Mouse (Mus musculus): ENCODE measurements around the gene Stpg4. TPM values are rescaled to one million over a fixed set of nuclear protein-coding genes. Genes with fewer than 3 reads are reported as not detected.

The Stpg4 gene
- not detected in 2 replicates for polyA plus RNA-seq (2014; fragmentation: Nextera tagmentation; extraction: Ambion mirVana)

DNA sequence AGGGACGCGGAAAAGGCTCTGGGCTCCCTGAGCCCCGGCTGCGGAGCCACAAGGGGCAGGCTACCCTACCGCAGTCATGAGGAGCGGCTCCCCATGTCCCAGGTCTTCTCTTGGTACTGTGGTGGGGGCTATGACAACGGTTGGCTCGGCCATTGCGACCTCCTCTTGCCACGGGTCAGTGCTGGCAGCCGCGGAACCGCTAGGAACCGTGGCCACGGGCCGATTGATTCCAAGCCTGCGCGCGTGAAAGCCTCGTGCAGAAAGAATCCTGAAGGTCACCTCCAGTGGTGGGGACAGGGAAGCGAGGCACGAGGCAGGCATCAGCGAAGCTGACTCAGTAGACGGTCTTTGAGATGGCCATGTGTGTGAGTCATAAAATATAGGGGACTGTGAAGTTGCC lies at the start of gene Stpg4:
Stpg4 (minus strand) TSS at position 231 of the 400 bp plus-strand sequence.
- Histone ChIP-seq H3K27me3 (ENCODE audit: control insufficient read depth, insufficient read depth, low read length) (no peaks in the 10 kb centered on the region), H3K4me3 (replicated peaks; ENCODE audit: low read depth, low read length) (no peak within 1 kb of the TSS), H3K36me3 (ENCODE audit: control insufficient read depth, insufficient read depth, low read length) (peaks cover 23% of the 10 kb centered on the region), H3K27ac (replicated peaks; ENCODE audit: low read depth, low read length) (no peak within 1 kb of the TSS), H3K4me2 (ENCODE audit: low read length) (0 out of 2 replicates have a peak within 1 kb of the TSS, but pooled peaks have one; percentile 1), H3K9ac (replicated peaks; ENCODE audit: low read length) (no peak within 1 kb of the TSS), H3K9me3 (ENCODE audit: control insufficient read depth, low read length) (no peaks in the 10 kb centered on the region), H3K4me1 (ENCODE audit: control insufficient read depth, insufficient read depth, low read length) (0 out of 2 replicates have a peak, but pooled peaks cover 3% of the 10 kb centered on the region)
- WGBS: 36% methylated on average over 24 of the region's 24 CpGs
- ATAC-seq (ENCODE audit: low FRiP score, low TSS enrichment): no peak
- peak; percentile 33 for DNase-seq

DNA sequence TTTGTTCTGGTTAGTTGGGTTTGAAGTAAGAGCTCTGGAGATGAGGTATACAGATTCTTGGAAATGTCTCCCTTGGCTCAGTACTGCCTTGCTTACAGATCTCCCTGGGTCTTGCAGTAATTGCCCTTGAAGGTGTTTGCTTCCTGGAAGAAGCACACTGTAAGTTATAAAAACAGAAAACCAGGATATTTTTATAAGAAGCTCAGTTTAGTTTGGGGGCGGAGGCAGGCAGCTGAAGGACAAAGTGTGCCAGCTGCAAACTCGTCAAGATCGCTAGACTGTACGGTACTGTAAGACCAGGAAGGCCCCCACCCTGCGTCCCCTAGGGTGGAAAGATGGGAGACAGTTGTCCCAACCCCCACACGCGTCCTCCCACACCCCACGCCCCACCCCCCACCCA lies 47.8 kb upstream of the Stpg4 start:
- Histone ChIP-seq H3K9ac (replicated peaks; ENCODE audit: low read length) (no peak overlapping the region), H3K4me3 (replicated peaks; ENCODE audit: low read depth, low read length) (no peak overlapping the region), H3K27me3 (ENCODE audit: control insufficient read depth, insufficient read depth, low read length) (peaks cover 4% of the 10 kb centered on the region; the same call in 1 of the 2 replicates), H3K9me3 (ENCODE audit: control insufficient read depth, low read length) (no peaks in the 10 kb centered on the region), H3K4me1 (ENCODE audit: control insufficient read depth, insufficient read depth, low read length) (peaks cover 21% of the 10 kb centered on the region), H3K4me2 (ENCODE audit: low read length) (no peak overlapping the region), H3K27ac (replicated peaks; ENCODE audit: low read depth, low read length) (no peak overlapping the region), H3K36me3 (ENCODE audit: control insufficient read depth, insufficient read depth, low read length) (no peaks in the 10 kb centered on the region)
- 67% methylated on average over 8 of the region's 8 CpGs for WGBS
- DNase-seq: no peak
- ATAC-seq (ENCODE audit: low FRiP score, low TSS enrichment): no peak

DNA sequence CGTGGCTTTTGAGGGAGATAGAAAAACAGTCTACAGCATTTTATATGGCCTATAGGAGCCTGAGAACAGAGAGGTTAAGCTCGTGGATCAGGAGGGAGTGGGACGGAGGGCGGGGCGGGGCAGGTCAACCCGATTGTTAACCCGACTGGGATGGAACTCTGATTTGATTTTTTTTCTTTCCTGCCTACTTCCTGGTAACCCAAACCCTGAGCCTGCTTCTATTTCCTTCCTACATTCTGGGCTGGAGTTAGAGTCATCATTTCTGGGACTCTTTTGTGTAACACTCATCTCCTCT lies 46.9 kb upstream of the Stpg4 start:
- Histone ChIP-seq H3K4me3 (replicated peaks; ENCODE audit: low read depth, low read length) (peak overlapping the region; percentile 28), H3K9ac (replicated peaks; ENCODE audit: low read length) (peak overlapping the region; percentile 44; the same call in 1 of the 2 replicates), H3K27me3 (ENCODE audit: control insufficient read depth, insufficient read depth, low read length) (peaks cover 4% of the 10 kb centered on the region; the same call in 1 of the 2 replicates), H3K4me1 (ENCODE audit: control insufficient read depth, insufficient read depth, low read length) (peaks cover 21% of the 10 kb centered on the region), H3K4me2 (ENCODE audit: low read length) (peak overlapping the region; percentile 58), H3K27ac (replicated peaks; ENCODE audit: low read depth, low read length) (0 out of 2 replicates have a peak overlapping the region, but pooled peaks have one; percentile 33), H3K36me3 (ENCODE audit: control insufficient read depth, insufficient read depth, low read length) (no peaks in the 10 kb centered on the region), H3K9me3 (ENCODE audit: control insufficient read depth, low read length) (no peaks in the 10 kb centered on the region)
- DNase-seq (no peak), ATAC-seq (ENCODE audit: low FRiP score, low TSS enrichment) (no peak)
- 2% methylated on average over 7 of the region's 7 CpGs for WGBS

DNA sequence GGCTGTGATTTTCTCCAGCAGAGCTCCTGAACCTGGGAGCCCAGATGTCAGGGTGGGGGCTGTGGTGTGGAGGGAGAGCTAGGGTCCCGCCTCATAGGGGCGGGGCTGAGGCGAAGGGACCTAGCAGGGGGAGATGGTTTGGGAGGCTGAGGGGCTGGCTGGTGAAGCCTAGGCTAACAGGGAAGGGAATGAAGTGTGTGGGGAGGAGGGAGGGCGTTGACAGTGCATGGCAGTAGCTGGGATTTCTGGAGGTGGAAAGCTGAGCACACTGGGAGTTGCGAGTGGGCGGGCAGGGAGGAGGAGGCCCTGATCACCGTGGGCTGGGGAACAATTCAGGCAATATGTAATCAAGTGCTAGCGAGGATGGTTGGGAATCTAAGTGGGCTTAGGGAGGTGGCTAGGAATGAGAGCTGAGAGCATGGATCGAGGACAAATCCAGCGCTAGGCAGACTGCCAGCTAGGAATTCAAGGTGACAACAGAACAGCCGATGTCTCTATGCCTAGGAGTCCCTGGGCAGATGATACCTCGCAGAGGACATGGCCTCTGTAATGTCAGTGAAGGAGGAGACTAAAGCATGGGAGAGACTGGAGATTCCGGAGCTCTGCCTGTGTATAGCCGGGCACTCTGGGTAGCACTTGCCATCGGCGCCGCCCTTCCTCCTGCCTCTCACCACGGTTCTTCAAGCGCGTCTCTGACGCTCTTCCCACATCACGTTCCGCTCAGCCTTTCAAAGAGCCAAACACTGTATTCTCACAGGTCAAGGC lies 46.4 kb upstream of the Stpg4 start:
- Histone ChIP-seq H3K4me1 (ENCODE audit: control insufficient read depth, insufficient read depth, low read length) (peaks cover 21% of the 10 kb centered on the region), H3K9me3 (ENCODE audit: control insufficient read depth, low read length) (no peaks in the 10 kb centered on the region), H3K27me3 (ENCODE audit: control insufficient read depth, insufficient read depth, low read length) (peaks cover 4% of the 10 kb centered on the region; the same call in 1 of the 2 replicates), H3K9ac (replicated peaks; ENCODE audit: low read length) (peak overlapping the region; percentile 44), H3K27ac (replicated peaks; ENCODE audit: low read depth, low read length) (peak overlapping the region; percentile 33), H3K4me3 (replicated peaks; ENCODE audit: low read depth, low read length) (peak overlapping the region; percentile 28), H3K36me3 (ENCODE audit: control insufficient read depth, insufficient read depth, low read length) (no peaks in the 10 kb centered on the region), H3K4me2 (ENCODE audit: low read length) (peak overlapping the region; percentile 58)
- ATAC-seq (ENCODE audit: low FRiP score, low TSS enrichment) (peak; percentile 72), DNase-seq (peak; percentile 70)
- WGBS: 1% methylated on average over 23 of the region's 23 CpGs

DNA sequence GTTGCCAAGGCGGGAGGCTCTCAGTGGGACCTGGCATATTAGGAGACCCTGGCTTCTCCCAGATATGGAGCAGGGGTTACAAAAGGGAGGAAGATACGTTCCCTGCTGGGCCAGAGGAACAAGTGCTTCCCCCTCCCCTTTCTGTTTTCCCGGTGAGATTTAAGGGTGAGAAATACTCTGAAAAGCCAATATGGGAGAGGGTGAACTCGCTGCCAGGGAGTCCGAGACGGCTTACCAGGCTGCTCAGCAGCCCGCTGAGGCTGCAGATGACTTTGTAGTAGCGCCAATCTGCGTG lies 45.8 kb upstream of the Stpg4 start:
- peak overlapping the region; percentile 44 for H3K9ac ChIP-seq (replicated peaks; ENCODE audit: low read length)
- H3K36me3 ChIP-seq (ENCODE audit: control insufficient read depth, insufficient read depth, low read length): no peaks in the 10 kb centered on the region
- H3K27ac ChIP-seq (replicated peaks; ENCODE audit: low read depth, low read length): peak overlapping the region; percentile 33; the same call in 1 of the 2 replicates
- peaks cover 21% of the 10 kb centered on the region for H3K4me1 ChIP-seq (ENCODE audit: control insufficient read depth, insufficient read depth, low read length)
- DNase-seq (no peak), ATAC-seq (ENCODE audit: low FRiP score, low TSS enrichment) (no peak)
- peak overlapping the region; percentile 58 for H3K4me2 ChIP-seq (ENCODE audit: low read length)
- peak overlapping the region; percentile 28 for H3K4me3 ChIP-seq (replicated peaks; ENCODE audit: low read depth, low read length)
- WGBS: 9% methylated on average over 9 of the region's 9 CpGs
- no peaks in the 10 kb centered on the region for H3K9me3 ChIP-seq (ENCODE audit: control insufficient read depth, low read length)
- H3K27me3 ChIP-seq (ENCODE audit: control insufficient read depth, insufficient read depth, low read length): peaks cover 4% of the 10 kb centered on the region; the same call in 1 of the 2 replicates

DNA sequence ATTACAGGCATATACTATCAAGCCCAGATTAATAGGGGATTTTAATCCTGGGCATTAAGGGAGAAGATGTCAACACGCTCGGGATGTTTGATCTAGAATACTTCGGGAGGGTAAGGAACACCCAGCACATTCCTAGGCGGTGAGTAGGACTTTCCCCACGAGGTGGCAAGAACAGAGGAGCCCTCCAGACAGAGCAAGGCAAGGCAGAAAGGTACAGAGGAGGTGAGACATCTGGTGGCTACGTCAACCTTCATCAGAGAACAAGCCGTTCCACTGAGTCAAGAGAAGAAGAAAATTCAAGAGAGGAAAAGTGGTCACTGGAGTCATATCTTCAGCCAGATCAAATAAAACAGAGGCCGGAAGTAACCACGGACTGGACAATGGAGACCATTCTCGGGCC lies 45.3 kb upstream of the Stpg4 start:
- peaks cover 21% of the 10 kb centered on the region for H3K4me1 ChIP-seq (ENCODE audit: control insufficient read depth, insufficient read depth, low read length)
- no peaks in the 10 kb centered on the region for H3K9me3 ChIP-seq (ENCODE audit: control insufficient read depth, low read length)
- DNase-seq (no peak), ATAC-seq (ENCODE audit: low FRiP score, low TSS enrichment) (no peak)
- no peak overlapping the region for H3K9ac ChIP-seq (replicated peaks; ENCODE audit: low read length)
- no peak overlapping the region for H3K4me3 ChIP-seq (replicated peaks; ENCODE audit: low read depth, low read length)
- H3K27ac ChIP-seq (replicated peaks; ENCODE audit: low read depth, low read length): no peak overlapping the region; the same call in 1 of the 2 replicates
- WGBS: 59% methylated on average over 10 of the region's 10 CpGs
- no peaks in the 10 kb centered on the region for H3K36me3 ChIP-seq (ENCODE audit: control insufficient read depth, insufficient read depth, low read length)
- peaks cover 4% of the 10 kb centered on the region; the same call in 1 of the 2 replicates for H3K27me3 ChIP-seq (ENCODE audit: control insufficient read depth, insufficient read depth, low read length)
- no peak overlapping the region for H3K4me2 ChIP-seq (ENCODE audit: low read length)

DNA sequence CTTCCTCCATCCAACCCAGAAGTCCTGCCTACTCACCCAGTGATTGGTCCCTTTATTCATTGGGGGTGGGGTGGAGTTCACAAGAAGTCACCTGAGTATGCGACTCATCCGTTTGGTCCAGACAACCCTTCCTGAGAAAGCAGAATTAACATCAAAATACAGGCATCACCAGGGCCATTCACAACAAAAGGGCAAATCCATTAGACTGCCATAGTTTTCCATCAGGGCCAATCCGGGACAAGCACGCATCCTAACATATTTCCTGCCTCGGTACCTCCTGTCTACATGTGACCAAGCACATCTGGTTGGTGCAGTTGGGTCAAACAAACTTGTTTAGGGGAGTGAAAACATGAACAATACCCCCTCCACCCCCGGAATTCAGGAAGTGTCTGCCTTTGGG lies 44.1 kb upstream of the Stpg4 start:
- H3K9me3 ChIP-seq (ENCODE audit: control insufficient read depth, low read length): no peaks in the 10 kb centered on the region
- no peak overlapping the region for H3K4me2 ChIP-seq (ENCODE audit: low read length)
- WGBS: 65% methylated on average over 6 of the region's 6 CpGs
- H3K4me3 ChIP-seq (replicated peaks; ENCODE audit: low read depth, low read length): no peak overlapping the region
- peaks cover 15% of the 10 kb centered on the region for H3K4me1 ChIP-seq (ENCODE audit: control insufficient read depth, insufficient read depth, low read length)
- no peak overlapping the region for H3K27ac ChIP-seq (replicated peaks; ENCODE audit: low read depth, low read length)
- peaks cover 4% of the 10 kb centered on the region; the same call in 1 of the 2 replicates for H3K27me3 ChIP-seq (ENCODE audit: control insufficient read depth, insufficient read depth, low read length)
- no peak for DNase-seq
- no peak for ATAC-seq (ENCODE audit: low FRiP score, low TSS enrichment)
- no peaks in the 10 kb centered on the region for H3K36me3 ChIP-seq (ENCODE audit: control insufficient read depth, insufficient read depth, low read length)
- no peak overlapping the region for H3K9ac ChIP-seq (replicated peaks; ENCODE audit: low read length)

DNA sequence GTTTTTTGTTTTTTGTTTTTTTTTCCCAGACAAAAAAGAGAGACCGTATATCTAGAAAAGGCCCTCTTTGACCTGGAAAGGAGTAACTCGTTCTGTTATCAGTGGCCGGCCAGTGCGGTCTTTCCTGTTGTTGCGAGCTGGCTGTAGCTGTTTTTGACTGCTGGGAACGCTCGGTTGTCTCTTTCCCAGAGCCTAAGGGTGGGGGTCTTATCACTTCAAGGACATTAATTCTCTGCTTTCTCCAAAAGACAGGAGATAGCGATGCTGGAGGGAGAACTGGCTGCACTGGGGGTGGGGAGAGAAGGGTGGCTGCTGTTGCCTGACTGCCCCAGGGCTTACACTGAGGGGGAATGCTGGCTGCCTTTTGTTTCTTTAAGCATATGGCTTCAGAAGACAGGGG lies 43.3 kb upstream of the Stpg4 start:
- Histone ChIP-seq H3K4me2 (ENCODE audit: low read length) (no peak overlapping the region), H3K27ac (replicated peaks; ENCODE audit: low read depth, low read length) (no peak overlapping the region), H3K27me3 (ENCODE audit: control insufficient read depth, insufficient read depth, low read length) (peaks cover 4% of the 10 kb centered on the region; the same call in 1 of the 2 replicates), H3K9ac (replicated peaks; ENCODE audit: low read length) (no peak overlapping the region), H3K4me3 (replicated peaks; ENCODE audit: low read depth, low read length) (no peak overlapping the region), H3K36me3 (ENCODE audit: control insufficient read depth, insufficient read depth, low read length) (no peaks in the 10 kb centered on the region), H3K4me1 (ENCODE audit: control insufficient read depth, insufficient read depth, low read length) (peaks cover 15% of the 10 kb centered on the region), H3K9me3 (ENCODE audit: control insufficient read depth, low read length) (no peaks in the 10 kb centered on the region)
- 78% methylated on average over 8 of the region's 8 CpGs for WGBS
- DNase-seq (no peak), ATAC-seq (ENCODE audit: low FRiP score, low TSS enrichment) (no peak)

DNA sequence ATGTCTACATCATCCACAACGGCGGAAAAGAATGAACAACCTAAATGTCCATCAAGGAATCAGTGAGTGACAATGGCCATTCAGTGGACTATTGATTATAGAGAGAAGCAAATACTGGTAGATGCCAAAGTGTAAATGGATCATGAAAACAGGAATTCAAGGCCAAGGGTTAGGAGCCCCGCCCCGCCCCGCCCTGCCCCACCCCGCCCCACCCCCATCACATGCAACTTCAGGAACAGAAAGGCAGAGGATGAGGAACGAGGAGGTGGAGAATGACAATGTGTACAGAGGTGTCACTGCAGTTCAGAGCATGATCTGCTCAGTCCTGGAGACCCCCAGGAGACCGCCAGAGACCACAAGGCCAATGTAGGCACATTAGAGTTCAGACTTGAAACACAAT lies 42.7 kb upstream of the Stpg4 start:
- WGBS: 72% methylated on average over 8 of the region's 8 CpGs
- ATAC-seq (ENCODE audit: low FRiP score, low TSS enrichment) (no peak), DNase-seq (no peak)
- peaks cover 15% of the 10 kb centered on the region for H3K4me1 ChIP-seq (ENCODE audit: control insufficient read depth, insufficient read depth, low read length)
- H3K4me3 ChIP-seq (replicated peaks; ENCODE audit: low read depth, low read length): no peak overlapping the region
- no peak overlapping the region for H3K9ac ChIP-seq (replicated peaks; ENCODE audit: low read length)
- no peaks in the 10 kb centered on the region for H3K36me3 ChIP-seq (ENCODE audit: control insufficient read depth, insufficient read depth, low read length)
- no peaks in the 10 kb centered on the region for H3K9me3 ChIP-seq (ENCODE audit: control insufficient read depth, low read length)
- no peak overlapping the region for H3K27ac ChIP-seq (replicated peaks; ENCODE audit: low read depth, low read length)
- H3K27me3 ChIP-seq (ENCODE audit: control insufficient read depth, insufficient read depth, low read length): peaks cover 4% of the 10 kb centered on the region; the same call in 1 of the 2 replicates
- H3K4me2 ChIP-seq (ENCODE audit: low read length): no peak overlapping the region

All from midbrain, embryonic 14.5 days (tissue).